Mouse (Mus musculus): Measurements from ENCODE around the gene Cdh8. TPM values are rescaled to one million over a fixed set of nuclear protein-coding genes. Genes with fewer than 3 reads are reported as not detected.

Gene Cdh8
- polyA plus RNA-seq (2012; rRNA removed): not detected in 2 replicates

DNA sequence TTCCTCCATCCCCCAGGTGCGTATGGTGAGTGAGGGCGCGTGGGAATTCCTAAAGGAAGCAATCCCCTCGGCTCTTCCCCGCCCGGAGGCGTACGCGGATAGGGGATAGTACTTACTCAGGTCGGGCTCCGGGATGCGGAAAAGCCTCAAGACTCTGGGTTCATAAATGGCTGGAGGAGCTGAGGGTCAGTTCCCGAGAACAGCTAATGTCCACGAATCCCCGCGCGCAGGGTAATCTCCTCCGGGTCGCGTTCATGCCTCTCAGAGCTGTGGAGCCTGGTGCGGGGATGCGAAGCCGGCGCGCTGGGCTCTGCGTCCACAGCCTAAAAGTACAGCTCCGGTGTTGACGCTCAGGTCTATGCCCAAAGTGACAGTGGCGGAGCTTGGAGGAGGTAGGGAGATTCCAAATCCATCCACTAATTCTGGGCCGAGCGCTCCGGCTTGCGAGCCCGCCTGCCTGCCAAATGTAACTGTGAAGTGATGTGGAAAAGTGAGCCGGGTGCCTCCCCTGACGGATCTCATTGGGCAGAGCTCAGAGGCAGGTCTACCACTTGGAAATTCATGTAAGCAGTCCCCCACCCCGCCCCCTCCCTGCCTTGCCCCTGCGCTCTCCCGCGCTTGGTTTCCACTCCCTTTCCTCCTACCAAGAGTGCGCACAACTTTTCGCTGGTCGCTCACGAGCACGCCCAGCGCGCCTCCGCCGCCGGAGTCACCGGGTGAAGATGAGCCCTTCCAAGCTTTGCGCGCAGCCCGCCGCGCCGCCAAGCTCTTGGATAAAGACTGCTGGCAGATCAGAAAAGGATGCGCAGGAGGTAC, at the start of gene Cdh8:
Gene Cdh8 (minus strand): TSS at position 506 of the 816 bp plus-strand sequence.
- WGBS: 7% methylated on average over 58 of the region's 58 CpGs
- Histone ChIP-seq H3K27ac (ENCODE audit: insufficient read depth, low read depth, low read length) (no peak within 1 kb of the TSS), H3K36me3 (ENCODE audit: control insufficient read depth, insufficient read depth, low read length) (no peaks in the 10 kb centered on the region), H3K27me3 (ENCODE audit: control insufficient read depth, insufficient read depth, low read length) (no peaks in the 10 kb centered on the region), H3K4me1 (ENCODE audit: control insufficient read depth, insufficient read depth, insufficient read length, low read length) (no peaks in the 10 kb centered on the region), H3K4me3 (ENCODE audit: low read depth, low read length) (0 out of 2 replicates have a peak within 1 kb of the TSS, but pooled peaks have one; percentile 13)
- TF ChIP-seq POLR2A (IDR thresholded peaks at IDR 0.05; ENCODE audit: low read depth, low read length) (no peak), CTCF (IDR thresholded peaks at IDR 0.05; ENCODE audit: extremely low read depth, insufficient read length, insufficient replicate concordance, low read depth, low read length) (no peak)

DNA sequence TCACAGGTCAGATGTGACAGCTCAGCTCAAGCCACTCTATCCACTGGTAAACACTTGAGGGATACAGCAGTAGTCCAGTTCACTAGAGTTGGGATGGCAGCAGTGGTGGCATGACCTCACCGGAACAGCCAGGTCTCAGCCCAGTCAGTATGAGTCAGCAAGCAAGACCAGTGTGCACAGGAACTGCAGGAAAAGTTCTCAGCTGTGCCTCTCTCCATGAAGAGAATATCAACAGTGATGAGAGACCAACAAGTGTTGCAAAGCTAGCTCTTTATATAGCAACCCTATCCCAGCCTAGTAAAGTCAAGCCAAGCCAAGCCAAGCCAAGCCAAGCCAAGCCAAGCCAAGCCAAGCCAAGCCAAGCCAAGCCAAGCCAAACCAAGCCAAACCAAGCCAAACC, 30.2 kb upstream of the Cdh8 start:
- WGBS: 85% methylated on average over 1 of the region's 1 CpGs
- H3K36me3 ChIP-seq (ENCODE audit: control insufficient read depth, insufficient read depth, low read length): no peaks in the 10 kb centered on the region

DNA sequence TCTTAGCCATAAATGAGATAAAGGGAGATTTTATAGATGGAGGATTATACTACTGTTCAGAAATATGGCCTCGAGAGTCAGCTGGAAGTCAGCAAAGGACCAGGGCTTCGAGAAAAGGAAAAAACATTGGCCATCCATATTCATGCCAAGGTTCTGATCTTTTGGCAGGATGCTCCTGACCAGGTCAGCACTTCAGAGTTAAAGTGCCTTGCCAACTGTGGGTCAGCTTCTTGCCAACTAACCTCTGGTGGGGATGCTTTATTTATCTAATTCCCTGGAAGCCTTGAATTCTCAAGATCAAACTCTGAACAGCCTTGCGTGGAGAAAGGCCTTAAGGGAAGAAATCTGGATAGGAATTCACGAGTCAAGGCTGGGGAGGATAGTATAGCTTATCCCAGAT, 9.6 kb upstream of the Cdh8 start:
- Histone ChIP-seq H3K4me1 (ENCODE audit: control insufficient read depth, insufficient read depth, insufficient read length, low read length) (no peaks in the 10 kb centered on the region), H3K36me3 (ENCODE audit: control insufficient read depth, insufficient read depth, low read length) (no peaks in the 10 kb centered on the region), H3K27me3 (ENCODE audit: control insufficient read depth, insufficient read depth, low read length) (no peaks in the 10 kb centered on the region), H3K27ac (ENCODE audit: insufficient read depth, low read depth, low read length) (no peak overlapping the region), H3K4me3 (ENCODE audit: low read depth, low read length) (no peak overlapping the region)
- TF ChIP-seq POLR2A (IDR thresholded peaks at IDR 0.05; ENCODE audit: low read depth, low read length) (no peak), CTCF (IDR thresholded peaks at IDR 0.05; ENCODE audit: extremely low read depth, insufficient read length, insufficient replicate concordance, low read depth, low read length) (no peak)
- WGBS: 67% methylated on average over 4 of the region's 4 CpGs

More for the DNA sequence above, 30.2 kb upstream of the Cdh8 start:
- Histone ChIP-seq H3K4me1 (ENCODE audit: control insufficient read depth, insufficient read depth, insufficient read length, low read length) (no peaks in the 10 kb centered on the region), H3K27me3 (ENCODE audit: control insufficient read depth, insufficient read depth, low read length) (no peaks in the 10 kb centered on the region), H3K27ac (ENCODE audit: insufficient read depth, low read depth, low read length) (no peak overlapping the region), H3K4me3 (ENCODE audit: low read depth, low read length) (no peak overlapping the region)
- TF ChIP-seq POLR2A (IDR thresholded peaks at IDR 0.05; ENCODE audit: low read depth, low read length) (no peak), CTCF (IDR thresholded peaks at IDR 0.05; ENCODE audit: extremely low read depth, insufficient read length, insufficient replicate concordance, low read depth, low read length) (no peak)

DNA sequence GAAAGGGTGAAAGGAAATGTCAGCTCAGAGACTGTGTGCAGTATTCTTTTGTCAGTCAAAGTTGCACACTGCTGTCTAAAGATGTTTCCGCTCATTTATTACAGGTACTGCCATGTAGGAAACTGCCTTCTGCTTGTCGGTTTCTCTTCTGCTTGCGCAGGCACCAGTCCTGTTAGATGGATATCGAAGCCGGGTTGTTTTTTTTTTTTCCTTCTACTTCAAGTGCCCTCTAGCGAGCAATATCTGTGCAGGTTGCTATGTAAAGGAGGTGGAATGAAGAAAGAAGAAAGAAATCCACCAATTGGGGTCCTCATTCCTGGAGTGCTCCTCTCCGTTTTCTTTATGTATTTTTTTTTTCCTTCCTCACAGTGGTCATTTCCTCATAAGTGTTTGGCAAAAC, 5.2 kb upstream of the Cdh8 start:
- WGBS: 27% methylated on average over 7 of the region's 7 CpGs
- no peak overlapping the region for H3K27ac ChIP-seq (ENCODE audit: insufficient read depth, low read depth, low read length)
- H3K36me3 ChIP-seq (ENCODE audit: control insufficient read depth, insufficient read depth, low read length): no peaks in the 10 kb centered on the region
- H3K27me3 ChIP-seq (ENCODE audit: control insufficient read depth, insufficient read depth, low read length): no peaks in the 10 kb centered on the region
- no peaks in the 10 kb centered on the region for H3K4me1 ChIP-seq (ENCODE audit: control insufficient read depth, insufficient read depth, insufficient read length, low read length)
- no peak overlapping the region for H3K4me3 ChIP-seq (ENCODE audit: low read depth, low read length)
- no peak for TF ChIP-seq CTCF (IDR thresholded peaks at IDR 0.05; ENCODE audit: extremely low read depth, insufficient read length, insufficient replicate concordance, low read depth, low read length)
- no peak for TF ChIP-seq POLR2A (IDR thresholded peaks at IDR 0.05; ENCODE audit: low read depth, low read length)

DNA sequence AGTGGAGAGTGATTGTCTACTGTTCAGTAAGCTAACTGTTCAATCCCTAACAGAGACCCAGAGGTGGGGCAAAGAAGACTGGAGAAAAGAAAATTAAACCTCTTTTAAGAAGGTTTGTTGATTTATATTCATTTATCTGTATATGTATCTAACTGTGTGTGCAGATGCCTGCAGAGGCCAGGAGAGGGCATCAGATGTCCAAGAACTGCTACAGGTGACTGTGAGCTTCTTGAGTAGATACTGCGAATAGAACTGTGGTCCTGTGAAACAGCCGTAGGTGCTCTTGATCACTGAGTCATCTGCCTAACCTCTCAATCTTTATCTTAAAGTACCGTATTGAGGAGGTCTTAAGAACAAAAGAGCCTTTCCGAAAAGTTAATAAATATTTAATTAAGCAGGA, 3.5 kb upstream of the Cdh8 start:
- no peak overlapping the region for H3K27ac ChIP-seq (ENCODE audit: insufficient read depth, low read depth, low read length)
- no peaks in the 10 kb centered on the region for H3K4me1 ChIP-seq (ENCODE audit: control insufficient read depth, insufficient read depth, insufficient read length, low read length)
- no peak overlapping the region for H3K4me3 ChIP-seq (ENCODE audit: low read depth, low read length)
- WGBS: 88% methylated on average over 4 of the region's 4 CpGs
- no peaks in the 10 kb centered on the region for H3K27me3 ChIP-seq (ENCODE audit: control insufficient read depth, insufficient read depth, low read length)
- TF ChIP-seq CTCF (IDR thresholded peaks at IDR 0.05; ENCODE audit: extremely low read depth, insufficient read length, insufficient replicate concordance, low read depth, low read length) (no peak), POLR2A (IDR thresholded peaks at IDR 0.05; ENCODE audit: low read depth, low read length) (no peak)
- H3K36me3 ChIP-seq (ENCODE audit: control insufficient read depth, insufficient read depth, low read length): no peaks in the 10 kb centered on the region

DNA sequence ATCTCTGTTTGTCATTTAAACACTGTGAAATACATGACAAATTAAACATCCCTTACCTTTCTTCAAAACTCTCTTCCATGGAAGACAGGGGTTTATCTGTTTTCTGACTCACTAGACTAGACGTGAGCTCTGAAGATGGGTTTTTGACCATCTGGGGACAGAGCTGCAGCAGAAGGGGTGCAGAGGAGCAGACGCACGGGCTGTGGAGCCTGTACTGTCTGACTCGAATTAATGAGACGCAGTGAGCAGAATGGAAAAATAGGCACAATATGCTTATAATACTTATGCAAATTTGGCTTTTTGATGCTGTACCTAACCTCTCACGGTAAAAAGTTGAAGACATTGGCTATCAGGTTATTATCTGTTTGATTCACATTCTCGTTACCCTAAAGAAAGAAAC, 1.2 kb upstream of the Cdh8 start:
- no peak for TF ChIP-seq CTCF (IDR thresholded peaks at IDR 0.05; ENCODE audit: extremely low read depth, insufficient read length, insufficient replicate concordance, low read depth, low read length)
- TF ChIP-seq POLR2A (IDR thresholded peaks at IDR 0.05; ENCODE audit: low read depth, low read length): no peak
- no peaks in the 10 kb centered on the region for H3K4me1 ChIP-seq (ENCODE audit: control insufficient read depth, insufficient read depth, insufficient read length, low read length)
- no peak overlapping the region for H3K4me3 ChIP-seq (ENCODE audit: low read depth, low read length)
- H3K36me3 ChIP-seq (ENCODE audit: control insufficient read depth, insufficient read depth, low read length): no peaks in the 10 kb centered on the region
- H3K27me3 ChIP-seq (ENCODE audit: control insufficient read depth, insufficient read depth, low read length): no peaks in the 10 kb centered on the region
- 61% methylated on average over 7 of the region's 7 CpGs for WGBS
- H3K27ac ChIP-seq (ENCODE audit: insufficient read depth, low read depth, low read length): no peak overlapping the region

DNA sequence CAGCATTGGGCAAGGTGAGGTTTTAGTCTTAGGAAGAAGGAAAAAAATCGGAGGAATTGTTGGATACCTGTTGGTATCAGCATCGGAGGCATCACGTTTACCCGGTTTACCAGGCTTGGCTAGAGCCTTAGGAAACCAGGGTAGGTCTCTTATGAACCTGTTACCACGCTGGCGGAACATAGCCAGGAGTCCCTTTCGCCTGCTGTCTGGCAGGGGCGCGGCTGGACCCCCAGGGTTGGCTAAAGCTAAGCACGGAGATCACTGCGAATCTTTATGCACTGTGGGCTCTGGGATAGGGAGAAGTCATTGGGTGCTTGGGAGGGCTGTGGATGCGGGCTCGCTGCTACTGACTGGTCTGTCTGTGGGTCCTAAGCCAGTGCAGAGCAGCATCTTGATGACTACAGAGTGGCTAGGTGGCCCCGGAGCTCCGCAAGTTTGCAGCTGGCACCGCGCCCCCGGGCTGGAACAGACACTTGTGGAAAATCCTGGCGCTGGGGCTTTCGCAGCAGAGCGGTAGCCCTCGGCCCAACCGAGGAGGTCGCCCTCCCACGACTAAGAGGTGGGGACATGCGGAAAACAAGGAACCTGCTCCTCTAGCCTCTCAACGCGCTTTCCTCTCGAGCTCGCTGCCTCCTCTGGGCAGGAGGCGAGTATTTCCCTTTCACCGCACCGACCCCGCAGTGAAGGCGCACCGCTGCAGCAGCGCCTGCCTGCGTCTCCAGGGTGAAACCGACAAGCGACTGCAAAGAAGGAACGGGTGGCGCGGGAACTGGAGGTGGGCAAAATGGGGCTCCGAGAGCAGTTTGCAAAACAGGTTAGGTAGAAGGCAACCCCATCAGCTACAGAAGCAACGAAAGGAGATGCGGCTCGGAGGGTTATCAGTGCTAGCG, 950 bp downstream of the Cdh8 start:
- Histone ChIP-seq H3K4me1 (ENCODE audit: control insufficient read depth, insufficient read depth, insufficient read length, low read length) (no peaks in the 10 kb centered on the region), H3K27me3 (ENCODE audit: control insufficient read depth, insufficient read depth, low read length) (no peaks in the 10 kb centered on the region), H3K4me3 (ENCODE audit: low read depth, low read length) (0 out of 2 replicates have a peak overlapping the region, but pooled peaks have one; percentile 13), H3K27ac (ENCODE audit: insufficient read depth, low read depth, low read length) (no peak overlapping the region), H3K36me3 (ENCODE audit: control insufficient read depth, insufficient read depth, low read length) (no peaks in the 10 kb centered on the region)
- TF ChIP-seq POLR2A (IDR thresholded peaks at IDR 0.05; ENCODE audit: low read depth, low read length) (no peak), CTCF (IDR thresholded peaks at IDR 0.05; ENCODE audit: extremely low read depth, insufficient read length, insufficient replicate concordance, low read depth, low read length) (no peak)
- 6% methylated on average over 48 of the region's 48 CpGs for WGBS

Measured in small intestine, adult 2 months (tissue).